In genomic region chr6:93416006-93416405, GRCm38 (mm10) we compare ENCODE assay signal across 18 mouse cellular contexts.
DNase-seq lines count a peak whose midpoint lies in the region; ATAC-seq and TF ChIP-seq lines count a peak whose summit lies in the region.
"Had no signal": no experiment of that assay in that cellular context is flagged by ENCODE, and none has a peak within 500 bp of the region (broad histone marks: within the 10 kb centered on the region; RNA-seq: fewer than 3 reads in every experiment).

No protein-coding gene starts in this region.

- no peaks in the 10 kb centered on the region for H3K27me3 ChIP-seq in heart, embryonic 11.5 days (ENCODE audit: control insufficient read depth, insufficient read depth, low read length)
- H3K27me3 ChIP-seq in kidney, postnatal 0 days (ENCODE audit: insufficient read depth, low read length) = no peaks in the 10 kb centered on the region
- H3K27me3 ChIP-seq in Patski (no peaks in the 10 kb centered on the region), myocyte (ENCODE audit: control insufficient read depth, insufficient read depth, insufficient read length) (no peaks in the 10 kb centered on the region)
- H3K27me3 ChIP-seq: limb, embryonic 13.5 days had no signal

- DNase-seq in heart, adult 11 months = peak; percentile 77
- peak; percentile 68 for DNase-seq in kidney, postnatal 0 days (ENCODE audit: low spot score)
- DNase-seq in kidney, adult 18-20 months = no peak
- peak; percentile 17 for DNase-seq in Patski (ENCODE audit: low read depth, low spot score)
- no peak for DNase-seq in left cerebral cortex, adult 9 months (ENCODE audit: low spot score in 2 of 2)
- DNase-seq in left cerebral cortex, postnatal 25 days (ENCODE audit: low spot score in 2 of 2) = no peak
- DNase-seq: adrenal gland, postnatal 25 days; cerebellum, postnatal 36 days; layer of hippocampus, postnatal 36 days; lung, embryonic 14.5 days; midbrain, embryonic 14.5 days; right cerebral cortex, postnatal 4 days had no signal

- H3K9ac ChIP-seq in heart, embryonic 11.5 days (ENCODE audit: low read depth, low read length) = no peak overlapping the region
- no peak overlapping the region for H3K9ac ChIP-seq in kidney, postnatal 0 days (ENCODE audit: low read depth, low read length)
- H3K9ac ChIP-seq: limb, embryonic 13.5 days; lung, embryonic 14.5 days had no signal

- no peak for ATAC-seq in heart, embryonic 11.5 days (replicated peaks; ENCODE audit: insufficient number of reproducible peaks, low FRiP score, low TSS enrichment)
- no peak; the same call in 1 of the 2 replicates for ATAC-seq in kidney, postnatal 0 days (replicated peaks; ENCODE audit: low FRiP score, low read depth)
- peak; percentile 78 for ATAC-seq in Patski
- ATAC-seq: forebrain, embryonic 16.5 days; hindbrain, embryonic 16.5 days had no signal

- H3ac ChIP-seq in myocyte (ENCODE audit: control insufficient read depth, insufficient read length) = no peak overlapping the region

- CTCF ChIA-PET in Patski (lab: Charles Lee) = interaction anchor here (0.8 to 1.3 kb wide), 2 partner anchors 16 to 630 kb away, joined by 3 read pairs; no protein-coding TSS in a partner anchor

- no peaks in the 10 kb centered on the region for H3K9me3 ChIP-seq in heart, embryonic 11.5 days (replicated peaks; ENCODE audit: control insufficient read depth, low read length)
- H3K9me3 ChIP-seq in kidney, postnatal 0 days (replicated peaks; ENCODE audit: low read length) = no peaks in the 10 kb centered on the region
- H3K9me3 ChIP-seq: limb, embryonic 13.5 days had no signal

- TF ChIP-seq CTCF in kidney, postnatal 0 days (IDR thresholded peaks at IDR 0.05; ENCODE audit: low read depth) = no peak
- no peak for TF ChIP-seq CTCF in Patski (IDR thresholded peaks at IDR 0.05)

- POLR2A ChIA-PET in Patski (lab: Charles Lee) = no interaction called here

- WGBS in heart, embryonic 11.5 days (ENCODE audit: insufficient replicate concordance) = 32% methylated on average over 1 of the region's 1 CpGs
- 58% methylated on average over 1 of the region's 1 CpGs for WGBS in kidney, postnatal 0 days

- H3K4me3 ChIP-seq in heart, embryonic 11.5 days (ENCODE audit: low read depth, low read length) = no peak overlapping the region
- no peak overlapping the region for H3K4me3 ChIP-seq in kidney, postnatal 0 days (replicated peaks; ENCODE audit: low read depth, low read length)
- H3K4me3 ChIP-seq in myocyte = no peak overlapping the region
- H3K4me3 ChIP-seq: erythroblast, embryonic 14.5 days; limb, embryonic 13.5 days had no signal

- H3K4me1 ChIP-seq in heart, embryonic 11.5 days (ENCODE audit: control insufficient read depth, insufficient read depth, low read length) = peaks cover 5% of the 10 kb centered on the region; the same call in 1 of the 2 replicates
- no peaks in the 10 kb centered on the region; the same call in 1 of the 2 replicates for H3K4me1 ChIP-seq in kidney, postnatal 0 days (replicated peaks; ENCODE audit: insufficient read depth, low read length)

- in situ Hi-C loops in Patski (cut with MboI; ENCODE audit: low pct_unique_long_range_greater_than_20kb) = no loop called here

- intact Hi-C loops in left cerebral cortex, postnatal 25 days (cut with DNase I) = no loop called here

- TF ChIP-seq POLR2A in myocyte (IDR thresholded peaks at IDR 0.05; ENCODE audit: insufficient read length, low read depth) = no peak

- H3K4me2 ChIP-seq in heart, embryonic 11.5 days = no peak overlapping the region
- no peak overlapping the region for H3K4me2 ChIP-seq in kidney, postnatal 0 days (ENCODE audit: low read length)
- no peak overlapping the region for H3K4me2 ChIP-seq in myocyte (ENCODE audit: low read depth)
- H3K4me2 ChIP-seq: limb, embryonic 13.5 days; lung, embryonic 14.5 days had no signal

- H3K79me2 ChIP-seq in myocyte (ENCODE audit: control insufficient read depth, insufficient read depth) = no peaks in the 10 kb centered on the region

- H3K27ac ChIP-seq in heart, embryonic 11.5 days (ENCODE audit: low read depth, low read length) = no peak overlapping the region
- no peak overlapping the region for H3K27ac ChIP-seq in kidney, postnatal 0 days
- H3K27ac ChIP-seq: limb, embryonic 13.5 days had no signal

- H3K36me3 ChIP-seq in heart, embryonic 11.5 days (ENCODE audit: control insufficient read depth, insufficient read depth, low read length) = no peaks in the 10 kb centered on the region
- H3K36me3 ChIP-seq in kidney, postnatal 0 days (ENCODE audit: insufficient read depth, low read length) = no peaks in the 10 kb centered on the region
- H3K36me3 ChIP-seq in myocyte (ENCODE audit: control insufficient read depth, insufficient read depth) = no peaks in the 10 kb centered on the region
- H3K36me3 ChIP-seq: limb, embryonic 13.5 days had no signal

TF ChIP-seq in myocyte, 11 proteins besides CTCF, POLR2A, EP300 and RAD21:
- peak in 1 of 3 experiments; percentile 48 for TF ChIP-seq MYOG (IDR thresholded peaks at IDR 0.05; ENCODE audit: control insufficient read depth in 1 of 3, insufficient read depth in 1 of 3, insufficient read length in 2 of 3, low read depth in 2 of 3)
- TF ChIP-seq E2F4 (IDR thresholded peaks at IDR 0.05; ENCODE audit: insufficient read depth) = no peak
- TF ChIP-seq MAX (IDR thresholded peaks at IDR 0.05; ENCODE audit: low read depth) = no peak
- TF ChIP-seq SRF (IDR thresholded peaks at IDR 0.05; ENCODE audit: control insufficient read depth, insufficient read length, low read depth) = no peak
- no peak for TF ChIP-seq CEBPB (IDR thresholded peaks at IDR 0.05; ENCODE audit: insufficient read depth, poor library complexity, severe bottlenecking)
- peak in 2 of 3 experiments; percentile 47 to 49 for TF ChIP-seq MYOD1 (IDR thresholded peaks at IDR 0.05; ENCODE audit: control insufficient read depth in 1 of 3, insufficient read length in 2 of 3, low read depth in 2 of 3)

Comparison
In these comparisons a context has a peak if more than half of its experiments do, and no peak if none do; other contexts are left out.
1. DNase-seq: peak in heart, adult 11 months (single experiment), kidney, postnatal 0 days (single experiment) and Patski (single experiment); none in kidney, adult 18-20 months (single experiment), left cerebral cortex, adult 9 months (0 of 2) and left cerebral cortex, postnatal 25 days (0 of 2).